Mouse (Mus musculus) lung, adult 2 months (tissue): ENCODE results near the gene Pfn3. TPM values are rescaled to one million over a fixed set of nuclear protein-coding genes. Genes with fewer than 3 reads are reported as not detected.
A peak's percentile ranks its signal among the peaks of the same experiment; 100 is the strongest.

Source experiments
- DNase-seq: peaks from one replicate; pipeline ENCODE4 v3.0.0; 2022
- H3K4me1 ChIP-seq: fragments of 200-500 bp; 2 replicates; pipeline ENCODE4 v1.6.1; 2011; ENCODE audit warnings: low read length; ENCODE audit not compliant: control insufficient read depth, insufficient read depth
- H3K4me3 ChIP-seq: fragments of 200-500 bp; replicated peaks from 2 replicates; pipeline ENCODE3; 2011; ENCODE audit warnings: low read depth, mild to moderate bottlenecking, control low read depth, low read length; ENCODE audit errors: extremely low read depth
- CTCF ChIP-seq: fragments of 200-500 bp; IDR thresholded peaks from 2 replicates; pipeline ENCODE4 v1.5.1; 2011; ENCODE audit warnings: mild to moderate bottlenecking, low read length, control low read depth; ENCODE audit not compliant: insufficient read depth
- POLR2A ChIP-seq: fragments of 200-500 bp; IDR thresholded peaks from 2 replicates; pipeline ENCODE4 v1.6.1; 2011; ENCODE audit warnings: low read depth, mild to moderate bottlenecking, control low read depth, low read length, borderline replicate concordance; ENCODE audit errors: extremely low read depth
- WGBS: fragments of 180-500 bp; shearing (Covaris S2); methylation state at CpG from one replicate; pipeline ENCODE4 v1.1.7; 2018; 5-methylcytosine and 5-hydroxymethylcytosine counted together
- polyA plus RNA-seq: library from polyadenylated mRNA; depleted of rRNA; stranded (reverse); fragments of >200 nt; gene quantifications from 2 replicates; pipeline ENCODE4 v1.2.3, GENCODE M21; 2012

The Pfn3 gene
- polyA plus RNA-seq, 1 experiment, result not detected

- WGBS, result 63% methylated on average over 12 of the region's 12 CpGs
- TF ChIP-seq POLR2A (no peak), CTCF (no peak)
- H3K4me1 ChIP-seq, result peaks cover 2% of the 10 kb centered on the region; the same call in 1 of the 2 replicates
- no peak for DNase-seq
- H3K4me3 ChIP-seq, result no peak overlapping the region
These were observed 1.7 kb downstream of the Pfn3 start for GRCm38 (mm10) chr13:55413333-55413732.

GRCm38 (mm10) chr13:55412643-55413307 lies 2.3 kb downstream of the Pfn3 start:
- no peak for DNase-seq
- H3K4me1 ChIP-seq, result no peaks in the 10 kb centered on the region; the same call in 1 of the 2 replicates
- no peak for TF ChIP-seq CTCF
- TF ChIP-seq POLR2A, result no peak
- H3K4me3 ChIP-seq, result no peak overlapping the region
- 79% methylated on average over 13 of the region's 13 CpGs for WGBS

GRCm38 (mm10) chr13:55411826-55412225 lies 3.2 kb downstream of the Pfn3 start:
- Histone ChIP-seq H3K4me3 (no peak overlapping the region), H3K4me1 (no peaks in the 10 kb centered on the region; the same call in 1 of the 2 replicates)
- no peak for DNase-seq
- WGBS, result 71% methylated on average over 7 of the region's 7 CpGs
- no peak for TF ChIP-seq CTCF
- TF ChIP-seq POLR2A, result no peak

- 82% methylated on average over 19 of the region's 19 CpGs for WGBS
- no peak for TF ChIP-seq CTCF
- TF ChIP-seq POLR2A, result no peak
- Histone ChIP-seq H3K4me3 (no peak overlapping the region), H3K4me1 (no peaks in the 10 kb centered on the region)
- DNase-seq, result no peak
These were observed 6.4 kb downstream of the Pfn3 start for GRCm38 (mm10) chr13:55408546-55409120.

GRCm38 (mm10) chr13:55407341-55407740 lies 7.7 kb downstream of the Pfn3 start:
- TF ChIP-seq CTCF, result no peak
- TF ChIP-seq POLR2A, result no peak
- no peak overlapping the region for H3K4me3 ChIP-seq
- WGBS, result 86% methylated on average over 4 of the region's 4 CpGs

GRCm38 (mm10) chr13:55405783-55406390 lies 9.1 kb downstream of the Pfn3 start:
- no peak for DNase-seq
- no peaks in the 10 kb centered on the region for H3K4me1 ChIP-seq
- 62% methylated on average over 13 of the region's 13 CpGs for WGBS
- no peak overlapping the region for H3K4me3 ChIP-seq
- TF ChIP-seq CTCF (no peak), POLR2A (no peak)

More at GRCm38 (mm10) chr13:55407341-55407740, 7.7 kb downstream of the Pfn3 start:
- no peak for DNase-seq
- no peaks in the 10 kb centered on the region for H3K4me1 ChIP-seq

GRCm38 (mm10) chr13:55404853-55405782 lies 9.9 kb downstream of the Pfn3 start:
- DNase-seq, result peak; percentile 70
- TF ChIP-seq POLR2A (no peak), CTCF (peak; percentile 87)
- 8% methylated on average over 11 of the region's 11 CpGs for WGBS
- H3K4me1 ChIP-seq, result no peaks in the 10 kb centered on the region
- H3K4me3 ChIP-seq, result no peak overlapping the region

GRCm38 (mm10) chr13:55403935-55404852 lies 10.8 kb downstream of the Pfn3 start:
- 60% methylated on average over 15 of the region's 15 CpGs for WGBS
- no peak for TF ChIP-seq POLR2A
- no peak for TF ChIP-seq CTCF
- Histone ChIP-seq H3K4me3 (no peak overlapping the region), H3K4me1 (no peaks in the 10 kb centered on the region)
- DNase-seq, result no peak
